Mouse (Mus musculus): ENCODE measurements around the gene Itgb7.

GRCm38 (mm10) chr15:102169064-102169463 lies 62.7 kb downstream of the Itgb7 start:
- TF ChIP-seq CTCF (IDR thresholded peaks at IDR 0.05; ENCODE audit: low read depth, low read length) = no peak
- TF ChIP-seq GATA1 (IDR thresholded peaks at IDR 0.05; ENCODE audit: borderline replicate concordance, low read length) = no peak
- no peak for TF ChIP-seq TAL1 (conservative IDR thresholded peaks at IDR 0.05; ENCODE audit: low read depth, low read length)
